Mouse (Mus musculus) forelimb bud, embryonic 11.5 days (tissue): ENCODE measurements around the gene Prkg1.

ENCODE experiments used
- DNase-seq: peaks from one replicate; pipeline ENCODE4 v3.0.0-alpha.2; 2012; ENCODE audit warnings: low read depth, low spot score

The Prkg1 gene

DNA sequence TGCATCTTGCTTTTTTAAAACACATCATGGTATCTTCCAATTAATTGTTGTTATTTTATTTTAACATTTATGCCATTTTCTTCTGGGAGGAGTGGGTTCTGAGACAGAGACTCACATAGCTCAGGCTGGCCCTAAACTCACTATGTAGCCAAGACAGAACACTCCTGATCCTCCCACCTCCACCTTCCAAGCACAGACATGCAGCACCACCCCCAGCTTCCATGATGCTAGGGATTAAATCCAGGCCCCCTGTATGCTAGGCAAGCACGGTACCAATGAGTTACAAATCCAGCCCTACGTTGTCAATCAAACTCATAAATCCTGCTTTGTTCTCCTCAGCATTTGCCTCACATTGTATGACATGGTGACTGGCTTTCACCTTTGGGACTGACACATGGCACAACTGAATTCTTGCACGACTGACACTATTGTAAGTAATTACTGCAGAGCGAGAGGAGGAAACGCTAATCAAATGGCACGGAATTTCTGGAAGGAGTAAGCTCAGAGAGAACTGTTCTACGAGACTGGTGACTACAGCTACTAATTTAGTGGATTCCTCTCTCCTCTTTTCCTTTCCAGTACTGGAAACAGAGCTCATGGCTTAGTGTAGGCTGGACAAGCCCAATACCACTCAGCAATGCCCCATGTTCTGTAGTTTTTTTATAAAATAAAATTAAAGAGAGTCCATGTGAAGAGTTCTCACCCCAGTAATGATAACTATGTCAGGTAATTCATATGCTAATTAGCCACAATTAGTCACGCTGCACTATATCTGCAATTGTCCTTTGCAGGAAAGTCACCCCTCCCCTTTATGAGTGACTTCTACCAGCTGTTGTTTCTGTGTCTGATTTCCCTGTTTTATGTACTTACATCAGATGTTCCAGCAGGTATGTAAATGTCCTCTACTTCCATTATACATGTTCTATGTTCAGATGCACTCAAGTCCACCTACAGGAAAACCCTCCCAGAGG is 133.6 kb downstream of the Prkg1 start:
- DNase-seq: no peak

DNA sequence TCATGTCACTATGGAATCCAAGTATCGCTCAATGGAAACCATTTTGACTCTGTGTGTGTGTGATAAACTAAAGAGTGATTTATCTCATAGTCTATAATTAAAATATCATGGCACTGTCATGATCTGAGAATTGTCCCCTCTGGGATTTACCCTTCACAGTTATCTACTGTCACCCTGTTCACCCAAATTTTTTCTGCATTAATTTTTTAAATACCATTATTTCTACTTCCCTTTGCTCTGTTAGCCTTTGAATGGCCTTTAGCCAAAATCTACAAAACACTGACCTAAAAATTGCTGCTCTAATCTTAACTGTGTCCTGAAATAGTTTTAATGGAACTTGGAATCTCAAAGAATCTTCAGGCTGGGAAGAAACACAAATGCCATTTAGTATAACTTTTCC is 143.1 kb downstream of the Prkg1 start:
- DNase-seq: no peak

DNA sequence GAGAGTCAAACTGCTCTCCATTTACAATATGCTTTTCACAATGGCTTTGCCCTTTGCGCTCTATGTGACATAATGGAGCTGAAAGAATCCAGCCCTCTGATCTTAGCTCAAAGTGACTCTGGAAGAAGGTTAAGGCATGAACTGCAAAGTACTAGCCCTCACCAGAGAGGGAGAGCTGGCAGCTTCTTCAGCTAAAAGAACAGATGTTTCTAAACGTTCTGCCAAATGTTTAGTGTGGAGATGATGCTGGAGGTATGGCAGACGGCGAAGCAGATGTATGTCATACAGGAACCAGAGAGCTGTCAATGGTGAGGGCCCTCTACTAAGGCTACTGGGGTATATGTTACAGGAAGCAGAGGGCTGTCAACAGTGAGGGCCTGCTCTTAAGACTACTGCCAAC is 148.0 kb downstream of the Prkg1 start:
- DNase-seq: no peak

DNA sequence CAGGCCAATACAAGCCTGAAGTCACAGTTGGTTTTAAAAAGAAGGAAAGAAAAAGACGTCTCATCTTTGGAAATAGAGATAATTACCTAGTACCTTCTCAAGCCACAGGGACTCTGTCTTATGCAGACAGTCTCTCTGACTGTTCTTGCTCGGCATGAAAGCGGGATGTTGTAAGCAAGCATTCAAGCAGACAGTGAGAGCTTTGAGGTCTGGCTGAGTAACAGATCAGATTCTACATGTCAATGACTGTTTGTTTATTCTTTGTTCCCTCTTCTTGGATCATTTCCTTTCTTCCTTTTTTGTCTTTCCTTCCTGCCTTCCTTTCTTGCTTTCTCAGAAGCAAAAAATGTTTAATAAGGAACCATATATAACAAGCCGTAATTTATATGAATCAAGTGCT is 148.7 kb downstream of the Prkg1 start:
- DNase-seq: no peak

DNA sequence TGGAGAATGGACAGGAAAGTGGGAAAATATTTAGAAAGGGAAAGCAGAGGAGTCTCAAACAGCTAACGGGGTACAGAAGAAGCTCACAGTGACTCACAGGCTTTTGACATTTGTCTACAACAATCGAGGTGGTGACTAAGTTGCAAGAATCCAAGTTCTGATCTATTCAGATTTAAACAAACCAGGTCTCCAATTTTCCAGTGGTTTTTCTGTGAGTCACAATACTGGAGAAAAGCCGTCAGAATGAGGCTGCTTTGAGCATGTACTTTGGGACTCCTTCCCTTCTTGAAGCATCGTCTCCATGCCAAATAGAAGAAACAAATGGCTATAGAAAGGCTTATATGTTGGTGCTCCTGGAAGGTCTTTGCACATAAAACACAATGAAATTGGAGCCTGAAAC is 151.7 kb downstream of the Prkg1 start:
- no peak for DNase-seq

DNA sequence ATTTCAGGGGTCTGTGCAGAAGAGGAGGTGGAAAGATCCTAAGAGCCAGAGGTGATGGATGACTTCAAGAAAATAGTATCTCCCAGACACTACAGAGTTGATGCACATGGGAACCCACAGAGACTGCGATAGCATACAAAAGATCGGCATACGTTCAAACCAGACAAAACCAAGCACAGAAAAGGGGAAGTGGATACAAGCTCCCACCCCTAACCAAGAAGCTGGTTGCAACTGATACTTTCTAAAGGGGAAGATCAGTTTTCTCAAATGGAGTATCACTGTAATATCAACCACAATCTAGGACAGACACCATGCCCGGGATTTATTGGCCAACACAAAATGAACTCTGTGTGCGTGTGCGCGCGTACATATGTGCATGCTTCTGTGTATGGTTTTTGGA is 162.3 kb downstream of the Prkg1 start:
- DNase-seq: no peak

DNA sequence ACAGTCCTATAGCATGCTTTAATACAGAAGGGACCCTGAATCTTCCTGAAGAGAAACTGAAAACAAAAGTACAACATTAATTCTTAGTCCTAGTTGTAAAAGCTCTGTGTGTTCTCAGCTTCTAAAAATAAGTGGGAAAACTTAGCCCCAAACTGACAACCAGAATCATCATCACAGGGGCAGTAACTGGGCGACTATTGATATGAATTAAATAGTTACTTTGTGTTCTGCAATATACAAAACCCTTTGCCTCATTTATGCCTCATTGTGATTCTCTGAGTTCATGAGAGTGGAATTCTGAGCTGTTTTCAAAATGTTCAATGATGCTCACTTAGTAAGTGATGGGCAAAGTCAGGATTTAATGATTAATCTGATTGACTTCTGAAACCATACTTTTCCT is 170.8 kb downstream of the Prkg1 start:
- DNase-seq: no peak

DNA sequence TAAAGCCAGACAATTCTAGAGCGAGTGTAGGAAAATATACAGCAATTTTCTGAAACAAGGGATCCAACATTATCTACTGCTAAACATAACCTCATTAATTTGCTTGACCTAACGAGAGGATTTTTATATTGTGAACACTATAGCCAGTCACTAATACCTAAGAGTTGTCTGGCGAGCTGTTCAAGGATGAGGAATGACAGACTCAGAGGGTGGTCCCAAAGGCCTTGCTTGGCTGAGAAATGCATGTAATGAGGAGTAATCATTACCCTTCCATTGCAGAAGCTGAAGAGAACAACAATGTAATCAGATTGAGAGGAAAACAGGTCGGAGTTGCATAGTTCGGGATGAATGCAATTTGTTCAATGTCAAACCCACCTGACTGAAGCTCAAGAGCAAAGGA is 174.1 kb downstream of the Prkg1 start:
- no peak for DNase-seq

DNA sequence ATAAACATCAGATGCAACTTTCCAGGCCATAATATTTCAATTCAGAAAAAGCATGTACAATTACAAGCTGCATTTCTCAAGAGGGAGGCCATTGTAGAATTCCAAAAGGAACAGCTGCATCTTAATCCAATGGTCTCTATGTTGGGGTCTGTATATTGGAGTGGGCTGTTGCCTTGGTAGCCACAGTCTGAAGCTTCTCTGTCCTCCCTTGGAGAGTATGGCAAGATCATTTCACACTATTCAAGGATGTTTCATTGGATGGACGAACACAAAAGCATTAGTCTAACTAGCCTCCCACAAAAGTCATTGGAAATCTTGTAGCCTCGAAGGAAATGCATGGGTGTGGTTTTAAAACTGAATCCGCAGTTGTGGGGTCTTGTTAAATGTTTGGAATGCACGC is 187.7 kb downstream of the Prkg1 start:
- no peak for DNase-seq

DNA sequence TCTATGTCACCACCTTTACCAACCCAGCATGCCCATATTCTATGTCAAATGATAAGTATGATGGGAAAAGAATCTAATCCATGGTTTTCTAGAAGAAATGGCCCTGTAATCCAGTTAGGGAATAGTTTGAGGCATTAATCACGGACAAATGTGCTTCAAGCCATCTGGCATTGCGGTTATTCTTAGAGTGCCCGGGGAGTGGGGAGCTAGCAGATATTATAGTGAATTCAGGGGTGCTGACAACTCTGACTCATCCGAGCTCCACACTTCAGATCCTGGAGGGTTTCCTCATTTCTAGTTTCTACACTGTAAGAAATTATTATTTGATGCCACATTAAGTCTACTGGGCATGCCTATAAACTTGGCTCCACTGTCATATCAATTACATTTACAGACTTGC is 200.5 kb downstream of the Prkg1 start:
- no peak for DNase-seq

DNA sequence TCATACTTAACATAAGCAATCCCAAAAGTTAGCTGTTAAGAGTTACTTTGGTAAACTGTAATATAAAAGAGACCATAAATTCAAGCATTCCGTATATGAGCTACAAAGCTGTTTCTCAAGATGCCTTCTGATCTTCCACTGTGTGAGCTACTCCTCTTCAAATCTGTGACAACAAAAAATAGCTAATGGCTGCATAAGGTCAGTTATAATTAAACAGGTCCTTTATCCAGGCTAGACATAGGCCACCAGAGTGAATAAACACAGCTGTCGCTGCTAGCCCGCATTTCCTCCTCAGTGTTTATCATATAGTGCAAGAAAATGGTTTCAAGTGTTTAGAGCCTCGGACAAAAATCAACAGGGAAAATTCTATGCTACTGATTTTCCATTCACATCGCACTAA is 218.8 kb downstream of the Prkg1 start:
- no peak for DNase-seq

DNA sequence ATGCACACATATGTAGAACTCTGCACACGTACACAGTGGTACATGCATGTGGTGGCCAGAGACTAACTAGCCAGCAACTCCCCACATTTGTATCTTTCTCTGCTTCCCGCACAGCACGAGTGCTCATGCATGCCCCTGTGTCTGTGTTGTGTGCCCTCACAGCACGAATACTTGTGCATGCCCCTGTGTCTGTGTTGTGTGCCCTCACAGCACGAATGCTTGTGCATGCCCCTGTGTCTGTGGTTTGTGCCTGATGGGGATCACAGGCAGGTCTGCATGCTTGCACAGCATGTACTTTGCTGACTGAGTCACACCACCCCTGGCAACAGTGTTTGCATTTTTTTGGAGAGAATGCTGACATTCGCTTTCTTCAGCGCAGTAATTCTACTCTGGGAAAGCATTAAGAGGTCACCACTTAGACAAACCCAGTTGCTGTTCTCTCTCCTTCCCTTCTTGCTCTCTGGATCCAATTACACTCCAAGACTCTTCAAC is 233.5 kb downstream of the Prkg1 start:
- peak; percentile 23 for DNase-seq

DNA sequence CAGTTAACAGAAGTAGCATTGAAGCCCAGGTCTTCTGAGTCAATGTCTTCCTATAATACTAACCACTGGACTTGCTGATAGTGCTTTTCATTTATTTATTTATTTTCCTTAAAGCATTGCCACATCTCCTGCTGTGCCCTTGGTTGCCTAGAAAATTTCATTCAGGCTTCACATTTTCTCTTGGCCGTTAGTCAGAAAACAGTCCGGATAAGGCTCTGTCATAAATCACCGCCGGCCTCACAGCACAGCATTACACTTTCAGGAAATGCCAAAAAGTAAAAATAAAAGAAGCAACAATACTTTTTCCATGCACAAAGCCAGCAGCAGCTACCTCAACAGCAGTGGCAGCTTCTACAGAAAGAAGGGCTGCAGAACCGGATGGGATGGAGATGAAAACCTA is 234.2 kb downstream of the Prkg1 start:
- DNase-seq: peak; percentile 30

DNA sequence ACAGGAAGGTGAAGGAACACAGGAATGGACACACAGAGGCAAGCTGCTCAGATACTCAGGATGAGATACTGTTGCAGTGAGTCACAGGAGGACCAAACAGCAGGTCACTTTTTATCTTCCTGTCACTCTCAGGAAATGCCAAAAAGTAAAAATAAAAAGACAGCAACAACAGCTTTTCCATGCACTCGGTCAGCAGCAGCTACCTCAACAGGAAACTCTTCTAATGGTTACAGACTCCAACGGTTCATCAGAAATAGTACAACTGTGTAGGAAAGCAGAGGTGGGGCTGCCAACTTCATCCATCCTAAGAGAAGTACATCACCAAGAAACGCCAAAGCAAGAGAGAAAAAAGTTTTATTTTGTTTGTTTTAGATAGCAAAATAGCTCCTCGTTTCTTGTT is 234.9 kb downstream of the Prkg1 start:
- no peak for DNase-seq

DNA sequence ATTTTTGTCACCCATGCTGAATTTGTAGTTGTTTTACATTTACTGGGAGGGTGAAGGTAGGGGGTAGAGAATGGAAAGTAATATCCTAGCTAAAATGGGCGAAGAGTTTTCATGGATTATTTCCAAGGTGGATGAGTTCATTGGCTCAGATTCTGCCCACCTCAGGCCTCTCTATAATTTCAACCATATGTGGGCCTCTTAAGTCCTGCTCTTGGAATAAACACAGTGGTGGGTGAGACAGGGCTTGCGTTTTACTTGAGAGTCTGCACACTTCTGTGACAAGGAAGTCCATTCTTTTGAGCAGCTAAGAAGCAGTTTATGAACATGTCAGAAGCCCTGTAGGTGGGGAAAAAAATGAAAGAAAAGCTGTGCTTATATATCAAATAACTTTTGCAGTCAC is 250.3 kb downstream of the Prkg1 start:
- DNase-seq: no peak

DNA sequence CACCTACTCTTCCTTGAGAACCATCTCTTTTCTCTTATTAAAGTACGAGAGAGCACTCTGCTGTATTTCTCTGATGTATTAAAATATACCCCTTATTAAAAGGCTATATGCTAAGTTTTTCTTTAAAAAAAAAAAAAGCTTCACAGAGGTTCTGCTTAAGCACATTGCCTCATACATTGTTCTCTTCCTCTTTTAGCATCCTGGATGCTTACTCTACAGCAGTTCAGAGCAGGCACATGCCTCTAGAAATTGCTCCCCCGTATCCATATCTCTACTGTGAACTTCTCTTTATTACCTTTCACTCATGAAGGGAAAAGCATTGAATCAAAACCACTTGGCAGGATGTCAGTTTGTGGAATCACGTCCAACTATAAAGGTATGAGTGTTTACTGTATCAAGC is 257.0 kb downstream of the Prkg1 start:
- DNase-seq: no peak

DNA sequence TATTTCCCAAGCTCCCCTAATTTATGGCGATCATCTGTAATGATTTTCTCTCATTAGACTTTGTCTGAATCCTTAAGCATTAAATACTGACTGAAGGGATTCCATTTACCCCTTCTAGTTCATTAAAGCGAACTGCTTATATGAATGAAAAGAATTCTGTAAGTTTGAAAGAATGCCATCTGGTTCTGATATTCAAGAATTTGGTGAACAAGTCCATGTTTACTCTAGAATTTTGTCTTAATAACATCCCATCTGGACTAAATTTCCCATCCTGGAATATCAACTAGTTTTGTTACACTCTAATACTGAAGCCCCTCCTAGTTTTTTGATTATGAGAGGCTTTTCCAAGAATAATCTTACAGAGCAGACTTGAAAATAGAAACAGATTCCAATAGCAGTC is 258.5 kb downstream of the Prkg1 start:
- DNase-seq: peak; percentile 14

DNA sequence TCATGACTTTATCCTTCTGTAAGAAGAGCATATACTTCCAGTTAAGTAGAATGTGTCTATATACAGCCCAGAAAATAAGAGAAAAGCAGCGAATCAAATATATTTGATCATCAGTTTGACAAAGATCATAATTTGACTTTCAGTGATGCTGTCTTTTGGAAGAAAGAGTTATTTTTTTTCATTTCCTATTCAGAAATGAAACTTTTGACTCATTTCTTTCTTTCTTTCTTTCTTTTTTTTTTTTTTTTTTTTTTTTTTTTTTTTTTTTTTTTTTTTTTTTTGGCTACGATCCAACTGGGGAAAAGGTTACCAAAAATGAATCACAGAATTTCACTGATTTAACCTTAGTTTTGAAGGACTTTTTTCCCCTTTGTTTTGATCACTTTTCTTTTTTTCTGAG is 259.8 kb downstream of the Prkg1 start:
- no peak for DNase-seq

DNA sequence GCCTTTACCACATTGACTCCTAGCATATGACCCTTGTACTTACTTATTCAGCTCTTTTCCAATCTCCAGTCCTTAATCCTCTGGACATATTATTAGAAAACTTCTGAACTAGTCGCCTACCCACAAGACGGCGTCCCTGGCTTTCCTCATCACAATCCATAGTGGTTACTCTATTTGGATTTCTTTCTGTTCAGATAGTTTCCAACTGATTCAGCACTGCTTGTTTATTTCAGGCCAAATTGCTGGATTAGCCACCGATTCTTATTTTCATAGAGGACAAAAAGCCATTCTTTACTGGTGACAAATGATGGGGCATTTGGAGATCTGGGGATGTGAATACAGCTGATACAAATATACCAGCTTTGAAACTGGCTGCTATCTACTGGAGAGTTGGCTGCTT is 267.4 kb downstream of the Prkg1 start:
- no peak for DNase-seq

DNA sequence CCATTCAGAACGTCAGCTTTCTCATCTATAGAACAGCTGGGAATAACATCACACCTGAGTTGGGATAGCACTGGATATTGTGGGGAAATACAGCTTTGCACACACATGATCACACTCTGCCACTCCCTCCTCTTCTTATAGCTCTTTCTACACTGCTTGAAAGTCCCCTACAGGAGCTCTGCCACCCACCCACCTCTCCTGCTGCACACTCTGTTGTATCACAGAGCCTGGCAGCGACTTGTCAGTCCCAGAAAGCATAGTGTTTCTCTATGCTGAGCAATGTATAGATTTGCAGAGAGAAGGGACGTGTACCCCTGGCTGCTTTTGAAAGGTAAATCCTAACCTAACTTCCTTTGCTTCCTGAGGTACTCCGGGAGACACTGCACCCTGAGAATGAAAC is 275.2 kb downstream of the Prkg1 start:
- no peak for DNase-seq

DNA sequence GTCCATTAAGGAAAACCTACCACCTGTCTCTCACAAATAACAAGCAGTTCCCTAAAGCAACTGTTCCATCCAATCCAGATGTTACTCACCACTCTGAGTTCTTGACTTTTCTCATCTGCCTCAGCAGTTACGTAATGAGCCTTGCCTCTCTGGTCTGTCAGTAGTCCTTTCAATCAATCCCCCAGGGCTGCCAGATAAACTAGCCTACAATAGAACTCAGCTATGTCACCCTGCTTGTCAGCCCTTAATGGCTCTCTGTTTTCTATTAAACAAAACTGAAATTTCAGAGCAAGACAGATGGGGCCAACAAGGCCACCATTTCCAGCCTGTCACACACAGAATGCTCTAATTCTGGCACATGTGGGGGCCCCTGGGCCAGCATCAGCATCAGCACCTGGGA is 293.1 kb downstream of the Prkg1 start:
- DNase-seq: peak; percentile 40

DNA sequence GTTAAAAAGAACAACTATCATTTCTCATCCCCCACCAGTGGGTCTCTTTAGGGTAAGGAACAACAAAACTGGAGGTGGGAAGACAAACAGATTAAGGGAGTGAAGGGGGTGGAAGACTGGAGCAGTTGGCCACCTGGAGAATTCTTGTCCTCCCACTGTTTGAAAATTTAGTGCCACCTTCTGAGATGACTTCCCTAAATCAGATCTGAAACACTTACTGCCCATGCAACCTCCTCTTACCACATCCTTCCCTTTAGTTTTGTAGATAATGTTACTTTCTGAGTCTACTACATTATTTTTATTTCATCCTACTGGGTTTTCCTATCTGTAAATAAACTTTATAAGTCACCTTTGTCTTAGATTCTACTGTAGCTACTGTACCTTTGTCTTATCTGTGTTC is 304.6 kb downstream of the Prkg1 start:
- no peak for DNase-seq

DNA sequence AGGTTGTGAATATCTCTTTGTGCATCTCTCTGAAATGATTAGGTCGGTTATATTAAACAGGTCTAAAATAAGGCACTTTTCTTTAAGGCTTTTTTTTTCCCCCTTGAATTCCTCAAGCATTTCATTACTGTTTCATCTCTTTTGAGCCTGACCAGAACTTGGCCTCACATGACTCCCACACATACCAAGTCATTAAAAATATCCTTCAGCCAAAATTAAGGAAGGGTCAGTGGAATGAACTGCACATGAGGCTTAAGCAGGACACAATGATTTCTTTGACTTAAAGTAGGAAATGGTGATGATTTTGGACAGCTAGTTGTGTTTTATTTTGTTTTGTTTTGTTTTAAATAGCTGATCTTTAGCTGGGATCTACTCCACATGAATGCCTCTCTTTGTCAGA is 320.7 kb downstream of the Prkg1 start:
- peak; percentile 19 for DNase-seq

DNA sequence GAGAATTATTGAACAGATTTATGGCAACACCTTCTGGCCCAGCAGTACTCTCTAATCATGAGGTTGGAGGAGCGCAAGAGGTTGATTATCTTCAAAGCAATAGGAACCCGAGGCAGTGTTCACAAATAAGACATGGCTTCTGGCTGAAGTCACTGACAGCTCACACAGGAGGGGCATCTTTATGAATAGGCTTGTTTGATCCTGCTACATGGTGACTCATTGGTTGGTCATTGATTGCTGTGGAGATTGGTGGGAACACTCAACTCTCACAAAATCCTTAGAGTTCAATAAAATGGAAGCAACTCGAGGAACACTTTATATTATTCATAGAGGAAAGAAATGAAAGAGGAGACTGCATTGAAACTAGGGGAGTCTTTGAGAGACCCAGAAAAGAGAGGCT is 322.5 kb downstream of the Prkg1 start:
- no peak for DNase-seq
